Mouse (Mus musculus) frontal cortex, postnatal 10 days (tissue): Measurements from ENCODE around the gene Ankrd65.

ENCODE experiments used
- DNase-seq, 2 experiments: peaks; one replicate each; pipeline ENCODE4 v3.0.0; 2022; ENCODE audit warnings: low spot score in 2 of 2, mixed read lengths in 1 of 2

The Ankrd65 gene

DNA sequence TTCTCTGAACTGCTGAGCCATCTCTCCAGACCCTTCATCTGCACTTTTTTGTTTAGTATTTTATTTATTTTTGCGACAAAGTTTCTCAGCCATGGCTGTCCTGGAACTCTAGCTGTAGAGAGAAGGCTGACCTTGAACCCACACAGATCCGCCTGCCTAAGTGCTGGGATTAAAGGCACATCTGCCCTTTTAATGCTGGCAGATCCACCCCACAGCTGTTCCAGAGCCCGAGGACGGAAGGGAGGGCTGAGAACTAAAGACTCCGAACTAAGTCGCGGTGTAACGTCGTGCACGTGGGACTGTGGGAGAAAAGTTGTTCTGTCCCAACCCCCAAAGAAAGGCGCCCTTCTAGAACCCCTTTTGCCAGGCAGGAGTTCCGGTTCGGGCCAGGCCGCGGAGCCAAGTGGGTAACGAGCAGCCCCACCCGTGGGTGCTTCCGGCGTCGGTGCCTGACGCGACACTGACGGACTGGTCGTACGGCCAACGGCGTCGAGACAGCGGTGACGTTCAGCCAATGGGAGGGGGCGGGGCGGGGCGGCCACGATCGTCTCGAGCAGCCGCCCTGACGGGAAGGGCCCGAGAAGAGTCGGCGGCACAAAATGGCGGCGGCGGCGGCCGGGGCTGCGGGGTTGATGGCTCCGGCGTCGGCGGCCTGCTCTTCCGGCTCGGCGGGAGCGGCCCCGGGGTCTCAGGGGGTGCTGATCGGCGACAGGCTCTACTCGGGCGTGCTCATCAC lies 21.9 kb downstream of the Ankrd65 start, which contains the start of gene Ccnl2:
Gene Ccnl2 (plus strand): TSS at position 561 of the 736 bp plus-strand sequence.
- DNase-seq = peak; percentile 91 to 92

DNA sequence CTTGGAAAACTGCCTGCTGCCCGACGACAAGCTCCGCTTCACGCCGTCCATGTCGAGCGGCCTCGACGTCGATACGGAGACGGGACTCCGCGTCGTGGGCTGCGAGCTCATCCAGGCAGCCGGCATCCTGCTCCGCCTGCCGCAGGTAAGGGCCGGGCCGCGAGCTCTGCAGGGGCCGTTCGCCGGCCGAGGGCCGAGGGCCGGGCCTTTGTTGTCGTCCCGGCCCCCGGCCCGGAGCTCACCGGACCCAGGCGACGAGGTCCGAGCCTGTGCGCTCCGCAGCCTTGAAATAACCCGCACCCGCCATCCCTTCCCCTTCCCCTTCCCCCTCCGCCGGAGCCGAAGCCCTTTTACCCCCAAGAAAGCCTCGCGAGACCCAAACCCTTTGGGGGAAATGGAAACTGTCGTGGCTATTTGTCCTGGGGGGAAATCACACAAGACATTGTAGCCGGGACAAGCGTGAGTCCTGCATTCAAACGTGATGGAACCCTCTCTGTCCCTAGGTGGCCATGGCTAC lies 22.5 kb downstream of the Ankrd65 start:
- no peak for DNase-seq

- DNase-seq = no peak
Observed at GRCm38 (mm10) chr4:155817533-155817932, 27.3 kb downstream of the Ankrd65 start.

- no peak for DNase-seq
Observed at GRCm38 (mm10) chr4:155821025-155821424, 30.8 kb downstream of the Ankrd65 start.

DNA sequence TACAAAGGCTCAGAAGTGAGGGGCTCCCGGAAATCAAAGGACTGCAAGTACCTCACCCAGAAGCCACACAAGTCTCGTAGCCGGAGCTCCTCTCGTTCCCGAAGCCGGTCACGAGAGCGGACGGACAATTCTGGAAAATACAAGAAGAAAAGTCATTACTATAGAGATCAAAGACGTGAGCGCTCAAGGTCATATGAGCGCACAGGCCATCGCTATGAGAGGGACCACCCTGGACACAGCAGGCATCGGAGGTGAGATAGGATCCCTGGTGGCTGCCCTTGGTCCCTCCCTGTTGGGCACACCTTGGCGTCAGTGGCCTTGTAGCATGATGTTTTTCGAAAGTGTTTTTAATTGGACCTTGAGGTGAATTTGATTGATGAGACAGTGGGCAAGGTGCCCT lies 33.2 kb downstream of the Ankrd65 start:
- DNase-seq = no peak

- DNase-seq = no peak
Observed at GRCm38 (mm10) chr4:155829866-155830265, 39.6 kb downstream of the Ankrd65 start.

- DNase-seq = no peak
Observed at GRCm38 (mm10) chr4:155830596-155830995, 40.4 kb downstream of the Ankrd65 start.

GRCm38 (mm10) chr4:155831205-155831766 lies 41.0 kb downstream of the Ankrd65 start, which contains the start of gene Aurkaip1:
Gene Aurkaip1, plus strand, starts transcription at chr4:155831272.
- peak; percentile 91 to 96 for DNase-seq

- no peak for DNase-seq
Observed at GRCm38 (mm10) chr4:155831831-155832230, 41.6 kb downstream of the Ankrd65 start.

DNA sequence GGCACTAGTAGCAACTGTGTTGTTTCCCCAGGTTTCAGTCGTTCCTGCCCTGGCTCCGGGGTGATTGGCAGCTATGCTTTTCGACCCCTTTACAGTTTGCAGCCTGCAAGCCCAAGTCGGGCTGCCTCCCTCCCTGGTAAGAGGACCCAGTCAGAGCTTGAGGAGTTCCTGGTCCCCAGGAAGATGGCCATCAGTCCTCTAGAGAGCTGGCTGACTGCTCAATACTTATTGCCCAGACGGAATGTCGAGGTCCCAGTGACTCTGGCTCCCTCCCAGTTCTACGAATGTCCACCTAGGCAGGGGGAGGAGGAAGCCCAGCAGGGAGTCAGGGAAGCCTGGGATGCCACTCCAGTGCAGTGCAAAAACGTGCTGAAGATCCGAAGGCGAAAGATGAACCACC lies 42.1 kb downstream of the Ankrd65 start:
- no peak for DNase-seq

DNA sequence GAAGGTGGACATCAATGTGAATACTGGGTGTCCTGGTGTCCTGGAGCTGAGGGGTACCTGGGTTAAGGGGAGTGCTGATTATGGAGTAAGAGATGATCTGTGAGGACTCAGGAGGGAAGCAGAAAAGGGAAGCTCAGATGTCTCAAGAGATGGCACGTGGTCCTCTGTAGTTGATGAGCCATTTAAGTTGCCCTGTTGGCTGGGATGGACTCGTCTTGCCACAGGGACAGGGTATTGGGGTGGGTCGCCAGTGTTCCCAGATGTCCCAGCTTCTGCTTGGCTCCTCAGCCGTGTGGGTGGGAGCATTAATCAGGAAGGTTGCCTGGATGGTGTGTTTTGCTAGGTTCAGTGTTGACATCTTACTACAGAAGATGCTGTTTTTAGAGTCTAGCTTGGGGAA lies 43.0 kb downstream of the Ankrd65 start:
- no peak for DNase-seq

DNA sequence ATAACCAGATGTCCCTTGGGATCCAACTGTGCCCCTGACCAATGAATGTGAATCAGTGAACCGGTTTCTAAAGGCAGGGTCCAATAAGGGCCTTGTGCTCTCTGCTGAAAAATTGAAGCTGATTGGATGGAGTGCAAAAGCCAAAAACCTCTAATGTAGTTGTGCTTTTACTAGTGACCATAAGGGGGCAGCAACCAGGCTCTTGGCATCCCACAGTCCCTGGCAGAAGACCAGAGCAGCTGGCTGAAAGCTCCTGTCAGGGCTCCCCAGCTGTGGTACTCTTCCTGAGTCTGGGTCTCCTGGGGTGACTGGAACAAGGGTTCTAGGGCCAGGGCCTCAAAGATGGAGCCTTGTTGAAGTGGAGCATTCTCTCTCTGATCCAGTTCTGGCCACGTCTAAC lies 43.6 kb downstream of the Ankrd65 start:
- peak; percentile 67 to 70 for DNase-seq

GRCm38 (mm10) chr4:155837404-155838010 lies 47.3 kb downstream of the Ankrd65 start:
- no peak for DNase-seq

DNA sequence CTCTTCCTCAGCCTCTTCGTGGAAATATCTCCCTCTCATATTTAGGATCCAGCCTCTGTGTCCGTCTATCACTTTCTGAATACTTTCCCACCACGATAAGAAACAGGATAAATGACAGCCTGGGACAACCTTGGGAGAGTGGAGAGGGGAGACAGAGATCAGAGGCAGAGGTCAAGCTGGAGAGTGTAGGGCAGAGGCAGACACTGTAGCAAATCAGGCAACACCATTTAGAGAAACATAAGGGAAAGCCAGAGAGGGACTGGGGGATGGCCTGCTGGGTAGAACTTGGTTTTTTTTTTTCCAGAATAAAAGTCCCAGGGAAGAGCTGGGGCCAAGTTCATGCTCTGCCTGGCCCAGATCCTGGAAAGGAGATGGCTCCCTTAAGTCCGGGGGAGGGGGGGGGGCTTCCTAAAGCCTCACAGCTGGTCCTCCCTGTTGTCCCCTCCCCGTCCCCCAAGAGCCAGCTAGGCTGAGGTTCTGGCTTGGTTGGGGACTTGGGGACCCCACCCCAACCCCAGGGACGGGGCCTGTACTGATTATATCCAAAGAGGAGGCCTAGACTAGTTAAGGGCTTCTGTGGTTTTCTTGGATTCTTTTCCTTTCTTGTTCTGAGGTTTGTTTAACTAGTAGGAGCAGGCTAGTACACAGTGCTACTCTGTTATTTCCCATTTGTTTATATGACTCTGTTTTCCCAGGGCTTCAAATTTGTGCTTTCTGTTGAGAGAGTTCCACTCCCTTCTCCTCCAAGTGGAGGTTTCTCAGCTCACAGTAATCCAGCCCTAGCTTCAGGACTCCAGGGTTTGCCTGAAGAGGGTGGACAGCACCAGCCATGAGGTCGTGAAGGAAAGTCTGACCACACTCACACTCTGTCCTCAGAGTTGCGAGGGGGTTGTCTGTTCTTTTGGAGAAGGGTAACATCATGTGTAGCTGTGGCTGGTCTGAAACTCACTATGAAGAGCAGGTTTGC lies 48.2 kb downstream of the Ankrd65 start:
- no peak for DNase-seq

GRCm38 (mm10) chr4:155839483-155839910 lies 49.3 kb downstream of the Ankrd65 start, which contains the start of gene Mxra8:
Gene Mxra8, plus strand, starts transcription at chr4:155839680.
- peak in 1 of 2 experiments; percentile 52 for DNase-seq

GRCm38 (mm10) chr4:155840076-155841002 lies 50.1 kb downstream of the Ankrd65 start:
- no peak for DNase-seq

GRCm38 (mm10) chr4:155841003-155841454 lies 50.8 kb downstream of the Ankrd65 start:
- peak in 1 of 2 experiments; percentile 35 for DNase-seq

- peak in 1 of 2 experiments; percentile 13 for DNase-seq
Observed at GRCm38 (mm10) chr4:155841651-155842270, 51.5 kb downstream of the Ankrd65 start.

- DNase-seq = no peak
Observed at GRCm38 (mm10) chr4:155843231-155843630, 53.0 kb downstream of the Ankrd65 start.
